Mouse (Mus musculus) cortical plate, adult 2 months (tissue): Measurements from ENCODE around the gene St3gal3.

Experiments
- CTCF ChIP-seq: fragments of 200-500 bp; IDR thresholded peaks from 2 replicates; pipeline ENCODE4 v1.5.1; 2011; ENCODE audit warnings: mild to moderate bottlenecking, control low read depth, low read length; ENCODE audit not compliant: insufficient read depth; ENCODE audit errors: extremely low read depth
- POLR2A ChIP-seq: fragments of 200-500 bp; IDR thresholded peaks from 2 replicates; pipeline ENCODE4 v1.6.1; 2011; ENCODE audit warnings: mild to moderate bottlenecking, low read length, control low read depth; ENCODE audit not compliant: insufficient read depth; ENCODE audit errors: extremely low read depth

- TF ChIP-seq CTCF (no peak), POLR2A (peak; percentile 76)
Measured at GRCm38 (mm10) chr4:118179467-118180300, 45.0 kb upstream of the St3gal3 start, which contains the start of gene Kdm4a.
